Mouse (Mus musculus): ENCODE results near the gene Lao1.

DNA sequence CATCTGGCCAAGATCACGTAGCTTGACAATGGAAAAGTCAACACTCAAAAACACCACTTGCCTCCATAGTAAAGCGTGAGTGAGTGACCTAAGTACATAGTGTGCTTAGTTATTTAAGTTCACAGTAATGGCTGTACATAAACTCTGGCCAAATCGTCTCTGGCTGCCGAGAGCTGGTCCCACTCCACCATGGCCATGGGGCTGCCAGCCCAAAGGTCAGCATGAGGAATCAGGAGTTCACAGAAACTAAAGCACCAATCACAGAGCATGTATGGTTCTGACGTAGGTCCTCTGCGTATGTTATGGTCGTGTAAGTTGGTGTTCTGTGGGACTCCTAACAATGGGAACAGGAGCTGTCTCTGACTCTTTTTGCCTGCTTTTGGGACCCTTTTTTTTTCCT is 2.6 kb upstream of the Lao1 start:
- TF ChIP-seq CTCF (IDR thresholded peaks at IDR 0.05; ENCODE audit: control insufficient read depth, insufficient read depth, insufficient read length) (no peak), MAX (IDR thresholded peaks at IDR 0.05) (no peak), MYOD1 (IDR thresholded peaks at IDR 0.05; ENCODE audit: control insufficient read depth, insufficient read length, low read depth) (no peak)

Data from C2C12 (cell line).